Mouse (Mus musculus): ENCODE measurements at regions not wholly inside any gene's neighbourhood (a gene's known extent, or its start where the extent isn't known, plus 50 kb on each side); places are given as distances from the start of the nearest gene placed in this dataset.

DNA sequence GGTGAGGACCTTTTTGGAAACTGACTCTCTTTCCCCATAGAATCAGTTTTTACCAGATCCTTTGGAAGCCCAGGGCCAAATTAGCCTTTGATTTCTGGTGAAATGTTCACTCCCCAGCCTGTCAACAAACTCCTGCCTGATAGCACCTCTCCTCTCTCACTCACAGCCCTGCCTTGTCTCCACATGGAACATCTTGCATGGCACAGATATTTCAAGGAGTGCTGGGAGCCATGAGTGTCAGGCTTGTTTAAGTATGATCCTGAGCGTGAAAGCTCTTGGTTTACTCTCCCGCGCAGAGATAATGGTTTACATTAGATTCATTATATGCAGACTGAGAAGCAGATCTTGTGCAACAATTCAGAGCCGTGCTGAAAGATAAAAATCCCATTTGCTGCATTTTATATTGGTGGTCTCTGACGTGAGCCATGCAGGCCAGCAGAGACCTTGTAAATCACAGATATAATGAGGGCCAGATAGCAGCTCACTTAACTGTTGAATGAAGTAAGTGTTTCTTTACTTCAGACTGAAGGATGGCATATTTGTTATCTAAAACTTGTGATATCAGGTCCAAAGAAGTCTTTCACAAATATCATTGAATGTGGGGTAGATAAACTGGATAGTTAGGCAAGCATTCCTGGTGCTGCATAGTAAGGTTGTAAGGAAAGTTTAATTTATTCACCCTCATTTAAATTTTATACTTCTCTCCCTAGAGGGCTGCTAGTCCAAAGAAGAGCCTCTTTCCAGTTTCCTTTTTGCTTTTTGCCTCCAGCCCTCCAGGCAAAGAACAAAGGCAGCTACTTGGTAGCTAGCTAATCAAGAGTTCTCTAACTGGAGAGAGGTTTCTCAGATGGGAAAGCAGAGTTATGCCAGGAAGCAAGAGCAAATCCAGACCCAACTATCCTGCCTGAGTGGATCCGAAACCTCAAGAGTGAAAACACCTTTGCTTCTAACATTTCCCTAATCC, 81.8 kb downstream of the Tbx18 start:
- ATAC-seq (ENCODE audit: low FRiP score): no peak
- Histone ChIP-seq H3K27ac (no peak overlapping the region), H3K9me3 (no peaks in the 10 kb centered on the region), H3K36me3 (replicated peaks) (no peaks in the 10 kb centered on the region), H3K27me3 (no peaks in the 10 kb centered on the region), H3K4me3 (replicated peaks) (no peak overlapping the region), H3K4me1 (no peaks in the 10 kb centered on the region), H3K9ac (no peak overlapping the region), H3K4me2 (no peak overlapping the region)
- WGBS: 79% methylated on average over 6 of the region's 6 CpGs

DNA sequence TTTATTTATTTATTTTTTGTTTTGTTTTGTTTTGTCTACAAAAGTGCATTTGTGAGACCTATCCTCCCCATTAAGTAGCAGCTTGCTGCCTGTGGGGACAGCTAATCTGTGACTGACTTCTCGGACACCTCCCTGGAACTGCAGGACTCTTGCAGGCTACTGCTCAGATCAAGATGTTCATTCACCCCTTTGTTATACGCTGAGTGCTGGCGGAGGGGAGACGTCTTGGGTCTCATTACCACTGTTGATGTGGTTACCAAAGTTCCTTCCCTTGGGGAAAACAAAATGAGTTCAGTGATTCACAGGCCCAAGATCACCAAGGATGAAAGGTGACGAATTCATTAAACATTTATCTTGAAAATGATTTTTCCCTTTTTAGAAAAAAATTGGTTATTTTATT, 82.7 kb downstream of the Tbx18 start:
- WGBS: 50% methylated on average over 5 of the region's 5 CpGs
- Histone ChIP-seq H3K27me3 (no peaks in the 10 kb centered on the region), H3K36me3 (replicated peaks) (no peaks in the 10 kb centered on the region), H3K4me3 (replicated peaks) (no peak overlapping the region), H3K9me3 (no peaks in the 10 kb centered on the region), H3K9ac (no peak overlapping the region), H3K4me2 (no peak overlapping the region), H3K27ac (no peak overlapping the region), H3K4me1 (no peaks in the 10 kb centered on the region)
- ATAC-seq (ENCODE audit: low FRiP score): no peak

DNA sequence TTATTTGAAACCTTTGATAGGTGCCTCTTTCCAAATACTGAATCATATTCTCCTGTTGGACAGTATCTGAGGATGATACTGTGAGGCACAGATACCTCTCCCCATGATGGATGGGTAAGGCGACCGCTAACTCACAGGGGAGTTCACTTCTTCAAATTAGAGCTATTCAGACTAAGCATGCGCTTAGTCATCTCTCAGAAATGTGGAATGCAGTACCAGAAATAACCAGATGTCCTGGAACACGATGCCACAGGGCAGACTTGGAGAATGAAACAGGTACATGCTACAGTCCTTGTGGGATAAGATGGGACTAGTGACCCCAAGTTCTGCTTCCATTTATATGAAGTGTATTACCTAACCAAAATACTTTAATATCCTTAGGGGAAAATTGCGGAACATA, 86.0 kb downstream of the Tbx18 start:
- WGBS: 90% methylated on average over 5 of the region's 5 CpGs
- Histone ChIP-seq H3K4me1 (no peaks in the 10 kb centered on the region), H3K27me3 (no peaks in the 10 kb centered on the region), H3K9ac (no peak overlapping the region), H3K27ac (no peak overlapping the region), H3K9me3 (no peaks in the 10 kb centered on the region), H3K4me3 (replicated peaks) (no peak overlapping the region), H3K36me3 (replicated peaks) (no peaks in the 10 kb centered on the region), H3K4me2 (no peak overlapping the region)
- no peak for ATAC-seq (ENCODE audit: low FRiP score)

GRCm38 (mm10) chr9:87633863-87634630, 97.0 kb downstream of the Tbx18 start:
- Histone ChIP-seq H3K9me3 (no peaks in the 10 kb centered on the region), H3K4me1 (no peaks in the 10 kb centered on the region), H3K36me3 (replicated peaks) (no peaks in the 10 kb centered on the region), H3K27me3 (no peaks in the 10 kb centered on the region), H3K4me3 (replicated peaks) (no peak overlapping the region), H3K27ac (no peak overlapping the region), H3K9ac (no peak overlapping the region), H3K4me2 (no peak overlapping the region)
- no peak for ATAC-seq (ENCODE audit: low FRiP score)
- 84% methylated on average over 5 of the region's 5 CpGs for WGBS

- Histone ChIP-seq H3K4me3 (replicated peaks) (no peak overlapping the region), H3K9me3 (no peaks in the 10 kb centered on the region), H3K4me1 (no peaks in the 10 kb centered on the region), H3K27ac (no peak overlapping the region), H3K27me3 (no peaks in the 10 kb centered on the region), H3K4me2 (no peak overlapping the region), H3K9ac (no peak overlapping the region), H3K36me3 (replicated peaks) (no peaks in the 10 kb centered on the region)
- WGBS: 74% methylated on average over 3 of the region's 3 CpGs
- no peak for ATAC-seq (ENCODE audit: low FRiP score)
These were observed 104.6 kb downstream of the Tbx18 start for GRCm38 (mm10) chr9:87626432-87626831.

DNA sequence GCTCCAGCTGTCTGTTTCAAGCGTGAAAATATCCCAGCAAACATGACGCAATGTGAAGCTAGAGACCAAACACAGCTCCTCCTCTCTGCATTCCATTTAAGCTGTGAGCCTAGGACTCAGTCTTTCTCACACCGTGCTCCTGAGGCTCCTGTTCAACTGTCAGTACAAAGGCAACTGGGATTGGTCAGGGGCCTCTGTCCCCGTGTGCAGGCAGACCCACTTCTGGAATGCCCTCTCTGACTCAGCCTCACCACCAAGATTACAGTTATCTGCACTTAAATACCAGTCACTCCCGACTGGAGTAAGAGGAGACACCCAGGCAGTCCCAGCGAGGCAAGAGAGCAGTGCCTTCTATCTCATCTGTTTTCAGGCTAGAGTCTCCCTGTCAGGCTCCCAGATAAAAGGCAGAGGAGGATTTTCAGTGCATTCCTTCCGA, 112.8 kb downstream of the Tbx18 start:
- no peak overlapping the region for H3K27ac ChIP-seq
- H3K4me3 ChIP-seq (replicated peaks): no peak overlapping the region
- no peak overlapping the region for H3K9ac ChIP-seq
- WGBS: 42% methylated on average over 7 of the region's 7 CpGs
- H3K27me3 ChIP-seq: no peaks in the 10 kb centered on the region
- no peak overlapping the region for H3K4me2 ChIP-seq
- no peaks in the 10 kb centered on the region for H3K36me3 ChIP-seq (replicated peaks)
- H3K9me3 ChIP-seq: no peaks in the 10 kb centered on the region
- peak; percentile 27; the same call in 1 of the 2 replicates for ATAC-seq (ENCODE audit: low FRiP score)
- H3K4me1 ChIP-seq: peaks cover 5% of the 10 kb centered on the region; the same call in 1 of the 2 replicates

GRCm38 (mm10) chr9:87607878-87608631, 123.0 kb downstream of the Tbx18 start:
- ATAC-seq (ENCODE audit: low FRiP score): no peak
- Histone ChIP-seq H3K9me3 (no peaks in the 10 kb centered on the region), H3K4me2 (no peak overlapping the region), H3K9ac (no peak overlapping the region), H3K4me3 (replicated peaks) (no peak overlapping the region), H3K4me1 (no peaks in the 10 kb centered on the region), H3K36me3 (replicated peaks) (no peaks in the 10 kb centered on the region), H3K27ac (no peak overlapping the region), H3K27me3 (no peaks in the 10 kb centered on the region)
- 69% methylated on average over 10 of the region's 10 CpGs for WGBS

DNA sequence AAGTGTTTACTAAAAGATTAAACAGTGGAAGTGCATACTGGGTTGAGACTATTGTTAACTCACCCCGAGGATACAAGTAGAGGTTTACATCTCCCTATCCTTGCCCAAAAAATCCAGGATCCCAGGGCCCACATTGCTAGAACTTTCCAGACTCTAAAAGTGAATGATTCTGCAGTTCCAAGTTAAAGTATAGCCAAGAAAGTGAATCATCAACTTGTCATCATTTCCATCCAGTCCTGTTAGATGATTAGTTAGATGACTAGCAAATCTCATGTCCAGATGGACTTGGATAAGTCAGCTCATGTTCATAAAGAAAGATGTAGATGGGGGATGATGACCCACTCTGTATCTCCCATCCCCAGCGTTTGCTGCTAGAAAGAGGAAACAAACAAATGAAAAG, 155.5 kb downstream of the Tbx18 start:
- 79% methylated on average over 2 of the region's 2 CpGs for WGBS
- Histone ChIP-seq H3K9me3 (no peaks in the 10 kb centered on the region), H3K9ac (no peak overlapping the region), H3K4me1 (no peaks in the 10 kb centered on the region), H3K4me3 (replicated peaks) (no peak overlapping the region), H3K36me3 (replicated peaks) (no peaks in the 10 kb centered on the region), H3K4me2 (no peak overlapping the region), H3K27ac (no peak overlapping the region), H3K27me3 (no peaks in the 10 kb centered on the region)
- ATAC-seq (ENCODE audit: low FRiP score): no peak

DNA sequence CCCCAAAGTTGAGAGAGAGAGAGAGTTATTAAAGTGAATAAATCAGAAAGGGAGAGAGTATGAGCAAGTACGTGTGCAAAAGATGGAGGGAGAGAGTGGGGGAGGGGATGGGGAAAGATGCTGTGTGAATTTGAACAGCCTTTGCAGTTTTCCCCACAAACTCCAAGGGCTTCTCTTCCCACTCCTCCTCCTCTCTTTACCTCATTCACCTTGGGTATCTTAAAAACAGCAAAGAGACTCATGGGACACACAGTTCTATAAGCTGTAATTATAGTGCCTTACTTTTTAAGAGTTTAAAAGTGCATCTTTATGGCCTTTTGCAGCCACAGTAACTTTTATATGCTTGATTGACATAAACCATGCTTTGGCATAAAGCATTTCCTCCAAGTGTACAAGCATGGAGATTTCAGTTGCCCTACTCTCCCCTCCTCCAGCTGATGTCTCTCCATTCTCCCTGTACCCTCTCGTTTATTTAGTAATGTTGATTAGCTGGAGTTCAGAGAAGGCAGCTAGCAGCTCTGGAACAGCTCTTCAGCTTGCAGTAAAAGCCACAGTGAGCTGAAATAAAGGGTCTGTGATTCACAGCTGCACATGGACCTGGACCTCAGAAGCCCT, 156.7 kb downstream of the Tbx18 start:
- no peak overlapping the region for H3K27ac ChIP-seq
- H3K4me3 ChIP-seq (replicated peaks): no peak overlapping the region
- no peaks in the 10 kb centered on the region for H3K4me1 ChIP-seq
- H3K9me3 ChIP-seq: no peaks in the 10 kb centered on the region
- H3K36me3 ChIP-seq (replicated peaks): no peaks in the 10 kb centered on the region
- no peak for ATAC-seq (ENCODE audit: low FRiP score)
- no peaks in the 10 kb centered on the region for H3K27me3 ChIP-seq
- H3K9ac ChIP-seq: no peak overlapping the region
- WGBS: 38% methylated on average over 2 of the region's 2 CpGs
- H3K4me2 ChIP-seq: no peak overlapping the region

DNA sequence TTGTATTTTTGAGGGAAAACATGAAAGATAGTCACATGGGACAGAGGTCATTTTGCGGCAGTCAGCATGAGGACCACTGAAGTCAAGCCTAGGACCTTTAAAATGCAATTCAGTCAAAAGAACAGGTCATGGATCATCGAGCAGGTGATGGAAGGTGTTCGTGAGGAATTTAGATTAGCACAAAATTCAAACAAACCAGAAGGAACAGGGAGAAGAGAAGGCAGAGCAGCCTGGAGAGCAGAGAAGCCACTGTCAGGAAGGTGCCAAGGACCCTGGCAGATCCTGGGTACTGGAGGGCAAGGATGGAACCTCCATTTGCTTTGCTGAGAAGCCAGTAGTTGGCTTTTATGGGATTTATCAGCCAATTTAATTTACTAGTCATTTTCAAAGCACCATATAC, 167.8 kb downstream of the Tbx18 start:
- ATAC-seq (ENCODE audit: low FRiP score): no peak
- 88% methylated on average over 3 of the region's 3 CpGs for WGBS

DNA sequence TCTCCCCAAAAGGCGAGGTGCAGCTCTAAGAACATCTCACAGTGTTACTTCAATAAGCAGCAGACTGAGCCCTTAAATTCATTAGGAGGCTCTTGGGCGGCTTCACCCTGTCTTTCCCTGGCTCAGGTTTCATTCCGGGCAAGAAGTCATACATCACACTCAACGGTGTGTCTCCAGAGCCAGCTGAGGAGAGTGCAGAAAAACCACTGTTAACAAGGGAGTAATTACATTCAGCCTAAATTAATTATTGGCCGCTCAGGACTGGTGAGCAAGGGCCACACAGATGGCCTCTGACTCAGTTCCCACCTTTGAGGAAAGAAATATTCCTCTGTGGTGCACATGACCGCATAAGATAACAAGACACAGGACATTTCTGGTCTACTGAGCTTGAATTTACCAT, 168.3 kb downstream of the Tbx18 start:
- Histone ChIP-seq H3K9me3 (no peaks in the 10 kb centered on the region), H3K27me3 (no peaks in the 10 kb centered on the region), H3K36me3 (replicated peaks) (no peaks in the 10 kb centered on the region), H3K27ac (no peak overlapping the region), H3K4me2 (no peak overlapping the region), H3K9ac (no peak overlapping the region), H3K4me1 (no peaks in the 10 kb centered on the region), H3K4me3 (replicated peaks) (no peak overlapping the region)
- WGBS: 72% methylated on average over 6 of the region's 6 CpGs
- ATAC-seq (ENCODE audit: low FRiP score): no peak

More for the DNA sequence above, 167.8 kb downstream of the Tbx18 start:
- Histone ChIP-seq H3K4me2 (no peak overlapping the region), H3K9ac (no peak overlapping the region), H3K9me3 (no peaks in the 10 kb centered on the region), H3K4me1 (no peaks in the 10 kb centered on the region), H3K27me3 (no peaks in the 10 kb centered on the region), H3K27ac (no peak overlapping the region), H3K36me3 (replicated peaks) (no peaks in the 10 kb centered on the region), H3K4me3 (replicated peaks) (no peak overlapping the region)

GRCm38 (mm10) chr9:87557841-87558240, 173.2 kb downstream of the Tbx18 start:
- no peak overlapping the region for H3K27ac ChIP-seq
- WGBS: 81% methylated on average over 12 of the region's 12 CpGs
- H3K4me3 ChIP-seq (replicated peaks): no peak overlapping the region
- no peak overlapping the region for H3K4me2 ChIP-seq
- H3K27me3 ChIP-seq: no peaks in the 10 kb centered on the region
- no peaks in the 10 kb centered on the region for H3K36me3 ChIP-seq (replicated peaks)
- no peak for ATAC-seq (ENCODE audit: low FRiP score)
- H3K4me1 ChIP-seq: 0 out of 2 replicates have a peak, but pooled peaks cover 4% of the 10 kb centered on the region
- H3K9ac ChIP-seq: no peak overlapping the region
- H3K9me3 ChIP-seq: no peaks in the 10 kb centered on the region
